Mouse (Mus musculus): ENCODE results near the gene 9430015G10Rik. TPM values are rescaled to one million over a fixed set of nuclear protein-coding genes. Genes with fewer than 3 reads are reported as not detected.
"Not testable (repeated sequence)": the region's sequence is repeated elsewhere in the genome, so short reads cannot be mapped to it uniquely, and the experiment has no call there.

9430015G10Rik gene
- polyA plus RNA-seq, 1 experiment, result 19.2 TPM

DNA sequence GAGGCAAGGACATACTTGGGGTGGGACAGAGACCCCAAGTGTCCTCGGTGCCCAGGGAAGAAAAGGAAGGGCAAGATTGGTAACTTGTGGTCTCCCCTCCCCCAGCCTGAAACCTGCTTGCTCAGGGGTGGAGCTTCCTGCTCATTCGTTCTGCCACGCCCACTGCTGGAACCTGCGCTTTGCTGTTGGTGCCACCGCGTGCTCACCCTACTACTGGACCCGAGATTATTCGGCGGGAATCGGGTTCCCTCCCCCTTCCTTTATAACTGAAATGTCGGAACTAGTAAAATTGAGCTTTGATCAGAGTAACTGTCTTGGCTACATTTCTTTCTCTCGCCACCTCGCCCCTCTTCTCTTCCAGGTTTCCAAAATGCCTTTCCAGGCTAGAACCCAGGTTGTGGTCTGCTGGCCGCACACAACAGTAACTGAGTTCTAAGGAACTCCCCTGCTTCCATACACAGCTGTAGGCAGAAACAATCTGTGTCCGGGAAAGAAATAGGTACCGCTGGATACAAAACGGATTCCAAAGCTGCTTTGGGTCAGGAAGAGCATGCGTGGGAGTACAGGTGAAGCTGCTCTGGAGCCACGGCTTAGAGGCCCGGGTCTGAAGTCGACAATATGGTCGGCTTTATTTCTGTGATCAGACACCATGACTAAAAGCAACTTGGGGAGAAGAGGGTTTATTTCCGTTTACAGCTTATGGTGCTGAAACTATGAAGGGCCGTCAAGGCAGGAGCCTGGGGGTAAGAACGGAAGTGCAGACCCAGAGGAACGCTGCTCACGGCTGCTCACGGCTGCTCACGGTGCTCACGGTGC, 26.7 kb downstream of the 9430015G10Rik start:
- H3ac ChIP-seq (ENCODE audit: control insufficient read depth, insufficient read length, low read depth), result no peak overlapping the region
- TF ChIP-seq USF1 (IDR thresholded peaks at IDR 0.05; ENCODE audit: low read depth) (no peak), MYOD1 (IDR thresholded peaks at IDR 0.05; ENCODE audit: control insufficient read depth, insufficient read length, low read depth) (no peak), MYOG (IDR thresholded peaks at IDR 0.05; ENCODE audit: control insufficient read depth, extremely low read depth, insufficient read length) (no peak), CTCF (IDR thresholded peaks at IDR 0.05; ENCODE audit: control insufficient read depth, insufficient read depth, insufficient read length) (no peak), MAX (IDR thresholded peaks at IDR 0.05) (no peak), CEBPB (IDR thresholded peaks at IDR 0.05; ENCODE audit: low read depth) (no peak), FOSL1 (IDR thresholded peaks at IDR 0.05; ENCODE audit: insufficient read depth, low read length, poor library complexity, severe bottlenecking) (no peak)
- H3K4me3 ChIP-seq (ENCODE audit: insufficient read depth, poor library complexity, severe bottlenecking), result no peak overlapping the region
- no peaks in the 10 kb centered on the region for H3K36me3 ChIP-seq (ENCODE audit: control insufficient read depth, insufficient read depth)
- H3K79me3 ChIP-seq (ENCODE audit: low read depth), result no peaks in the 10 kb centered on the region
- no peaks in the 10 kb centered on the region for H3K27me3 ChIP-seq (ENCODE audit: control insufficient read depth, insufficient read depth, insufficient read length)
- no peaks in the 10 kb centered on the region for H3K79me2 ChIP-seq (ENCODE audit: control insufficient read depth, insufficient read depth)

DNA sequence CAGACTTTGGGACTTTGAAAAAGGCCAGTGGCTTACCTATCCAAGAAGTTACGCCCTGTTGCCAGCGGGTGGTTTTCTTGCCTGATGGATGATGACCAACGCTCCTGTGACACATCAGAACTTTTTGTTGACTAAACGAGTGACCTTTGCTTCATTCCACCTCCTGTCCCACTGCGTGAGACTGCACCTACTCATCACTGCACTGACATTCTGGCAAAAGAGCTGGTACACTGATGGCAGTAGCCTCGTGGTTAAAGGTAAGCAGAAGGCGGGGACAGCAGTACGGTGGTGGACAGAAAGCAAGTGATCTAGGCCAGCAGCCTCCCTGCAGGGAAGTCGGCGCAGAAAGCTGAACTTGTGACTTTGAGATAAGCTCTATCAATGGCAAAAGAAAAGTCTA, 41.1 kb downstream of the 9430015G10Rik start:
- not testable (repeated sequence) for H3ac ChIP-seq (ENCODE audit: control insufficient read depth, insufficient read length, low read depth); H3K36me3 ChIP-seq (ENCODE audit: control insufficient read depth, insufficient read depth); H3K79me2 ChIP-seq (ENCODE audit: control insufficient read depth, insufficient read depth); H3K27me3 ChIP-seq (ENCODE audit: control insufficient read depth, insufficient read depth, insufficient read length); H3K4me3 ChIP-seq (ENCODE audit: insufficient read depth, poor library complexity, severe bottlenecking); H3K79me3 ChIP-seq (ENCODE audit: low read depth)

DNA sequence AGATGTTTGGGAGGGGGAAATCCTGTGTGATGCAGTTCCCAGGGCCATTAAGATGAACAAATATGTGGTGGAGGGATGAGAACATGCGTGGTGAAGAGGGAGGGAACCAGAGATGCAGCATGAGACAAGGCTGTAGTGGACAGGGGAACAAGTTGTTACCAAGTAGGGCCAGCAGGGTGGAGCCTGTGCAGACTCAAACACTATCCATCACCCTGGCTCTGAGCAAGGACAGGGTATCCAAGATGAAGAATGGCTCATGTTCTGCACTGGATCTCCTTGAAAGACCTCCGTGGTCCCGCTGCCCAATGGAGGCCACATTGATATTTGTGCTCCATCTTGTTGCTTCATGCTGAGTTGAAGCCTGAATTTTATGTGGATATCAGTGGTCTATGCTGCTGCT, 45.0 kb downstream of the 9430015G10Rik start:
- Histone ChIP-seq H3K36me3 (ENCODE audit: control insufficient read depth, insufficient read depth) (no peaks in the 10 kb centered on the region), H3K27me3 (ENCODE audit: control insufficient read depth, insufficient read depth, insufficient read length) (no peaks in the 10 kb centered on the region), H3K79me3 (ENCODE audit: low read depth) (no peaks in the 10 kb centered on the region), H3ac (ENCODE audit: control insufficient read depth, insufficient read length, low read depth) (no peak overlapping the region), H3K4me3 (ENCODE audit: insufficient read depth, poor library complexity, severe bottlenecking) (no peak overlapping the region), H3K79me2 (ENCODE audit: control insufficient read depth, insufficient read depth) (no peaks in the 10 kb centered on the region)
- TF ChIP-seq USF1 (IDR thresholded peaks at IDR 0.05; ENCODE audit: low read depth) (no peak), CTCF (IDR thresholded peaks at IDR 0.05; ENCODE audit: control insufficient read depth, insufficient read depth, insufficient read length) (no peak), FOSL1 (IDR thresholded peaks at IDR 0.05; ENCODE audit: insufficient read depth, low read length, poor library complexity, severe bottlenecking) (no peak), MAX (IDR thresholded peaks at IDR 0.05) (no peak), MYOD1 (IDR thresholded peaks at IDR 0.05; ENCODE audit: control insufficient read depth, insufficient read length, low read depth) (no peak), CEBPB (IDR thresholded peaks at IDR 0.05; ENCODE audit: low read depth) (no peak), MYOG (IDR thresholded peaks at IDR 0.05; ENCODE audit: control insufficient read depth, extremely low read depth, insufficient read length) (no peak)

DNA sequence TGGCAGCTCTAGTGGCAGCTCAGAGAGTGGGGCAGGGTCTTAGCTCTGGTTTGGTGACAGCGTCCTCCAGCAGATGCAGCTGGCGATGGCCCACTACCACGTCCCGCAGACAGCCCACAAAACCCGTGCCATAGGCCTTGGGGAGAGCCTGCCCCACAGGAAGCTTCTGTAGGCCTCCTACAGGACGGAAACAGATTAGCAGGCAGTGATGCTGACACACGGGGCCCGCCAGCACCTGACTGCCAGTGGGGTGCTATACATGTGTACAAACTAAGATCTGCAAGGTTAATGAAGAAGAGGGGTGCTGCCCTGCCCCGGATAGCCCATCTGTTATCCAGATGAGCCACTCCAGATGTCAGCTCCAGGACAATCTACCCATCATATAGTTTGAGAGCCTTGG, 56.7 kb downstream of the 9430015G10Rik start:
- no peaks in the 10 kb centered on the region for H3K79me2 ChIP-seq (ENCODE audit: control insufficient read depth, insufficient read depth)
- no peak for TF ChIP-seq MAX (IDR thresholded peaks at IDR 0.05)
- no peak for TF ChIP-seq CEBPB (IDR thresholded peaks at IDR 0.05; ENCODE audit: low read depth)
- TF ChIP-seq FOSL1 (IDR thresholded peaks at IDR 0.05; ENCODE audit: insufficient read depth, low read length, poor library complexity, severe bottlenecking), result no peak
- no peak for TF ChIP-seq MYOG (IDR thresholded peaks at IDR 0.05; ENCODE audit: control insufficient read depth, extremely low read depth, insufficient read length)
- TF ChIP-seq CTCF (IDR thresholded peaks at IDR 0.05; ENCODE audit: control insufficient read depth, insufficient read depth, insufficient read length), result no peak
- TF ChIP-seq MYOD1 (IDR thresholded peaks at IDR 0.05; ENCODE audit: control insufficient read depth, insufficient read length, low read depth), result no peak
- TF ChIP-seq USF1 (IDR thresholded peaks at IDR 0.05; ENCODE audit: low read depth), result no peak
- no peaks in the 10 kb centered on the region for H3K27me3 ChIP-seq (ENCODE audit: control insufficient read depth, insufficient read depth, insufficient read length)
- H3K4me3 ChIP-seq (ENCODE audit: insufficient read depth, poor library complexity, severe bottlenecking), result no peak overlapping the region
- H3K36me3 ChIP-seq (ENCODE audit: control insufficient read depth, insufficient read depth), result no peaks in the 10 kb centered on the region
- no peaks in the 10 kb centered on the region for H3K79me3 ChIP-seq (ENCODE audit: low read depth)
- no peak overlapping the region for H3ac ChIP-seq (ENCODE audit: control insufficient read depth, insufficient read length, low read depth)

DNA sequence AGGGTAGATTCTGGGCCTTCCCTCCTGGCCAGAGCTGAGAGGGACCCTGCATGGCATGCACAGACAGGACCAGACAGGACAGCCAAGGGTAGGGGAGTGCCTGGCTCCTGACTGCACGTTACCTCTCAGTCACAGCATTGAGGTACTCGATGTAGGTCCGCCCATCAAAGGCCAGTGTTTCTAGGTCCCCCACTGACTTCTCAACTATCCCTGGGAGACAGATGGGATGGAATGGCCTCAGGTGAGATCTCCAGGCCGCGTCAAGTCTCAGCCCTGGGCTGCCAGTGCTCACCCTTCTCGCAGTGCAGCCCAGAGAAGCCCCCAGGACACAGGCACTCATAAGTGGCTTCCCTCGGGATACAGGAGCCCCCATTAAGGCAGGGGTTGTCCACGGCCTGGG, 58.8 kb downstream of the 9430015G10Rik start:
- H3K79me2 ChIP-seq (ENCODE audit: control insufficient read depth, insufficient read depth), result no peaks in the 10 kb centered on the region
- no peaks in the 10 kb centered on the region for H3K79me3 ChIP-seq (ENCODE audit: low read depth)
- H3K27me3 ChIP-seq (ENCODE audit: control insufficient read depth, insufficient read depth, insufficient read length), result no peaks in the 10 kb centered on the region
- H3K36me3 ChIP-seq (ENCODE audit: control insufficient read depth, insufficient read depth), result no peaks in the 10 kb centered on the region
- no peak overlapping the region for H3K4me3 ChIP-seq (ENCODE audit: insufficient read depth, poor library complexity, severe bottlenecking)
- TF ChIP-seq USF1 (IDR thresholded peaks at IDR 0.05; ENCODE audit: low read depth), result no peak
- no peak for TF ChIP-seq CEBPB (IDR thresholded peaks at IDR 0.05; ENCODE audit: low read depth)
- no peak for TF ChIP-seq MYOG (IDR thresholded peaks at IDR 0.05; ENCODE audit: control insufficient read depth, extremely low read depth, insufficient read length)
- TF ChIP-seq MAX (IDR thresholded peaks at IDR 0.05), result no peak
- no peak for TF ChIP-seq FOSL1 (IDR thresholded peaks at IDR 0.05; ENCODE audit: insufficient read depth, low read length, poor library complexity, severe bottlenecking)
- no peak for TF ChIP-seq MYOD1 (IDR thresholded peaks at IDR 0.05; ENCODE audit: control insufficient read depth, insufficient read length, low read depth)
- TF ChIP-seq CTCF (IDR thresholded peaks at IDR 0.05; ENCODE audit: control insufficient read depth, insufficient read depth, insufficient read length), result no peak
- H3ac ChIP-seq (ENCODE audit: control insufficient read depth, insufficient read length, low read depth), result no peak overlapping the region

DNA sequence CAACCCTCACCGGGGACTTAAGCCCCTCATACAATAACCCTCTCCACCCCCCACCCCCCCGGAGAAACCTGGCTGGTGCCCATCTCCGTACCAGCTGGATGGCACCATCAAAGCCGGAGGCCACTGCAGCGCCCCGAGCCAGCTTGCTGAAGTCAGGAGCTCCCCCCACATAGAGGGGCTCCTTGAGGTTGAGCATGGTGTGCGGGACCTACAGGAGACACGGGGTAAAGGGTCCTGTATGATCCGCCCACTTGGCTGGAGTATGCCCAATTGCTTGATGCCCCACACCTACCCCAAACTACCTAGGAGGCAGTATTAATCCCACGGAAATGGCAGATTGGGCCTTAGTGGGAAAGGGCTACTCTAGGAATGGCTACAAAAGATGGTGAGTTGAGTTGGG, 59.3 kb downstream of the 9430015G10Rik start:
- Histone ChIP-seq H3K36me3 (ENCODE audit: control insufficient read depth, insufficient read depth) (no peaks in the 10 kb centered on the region), H3ac (ENCODE audit: control insufficient read depth, insufficient read length, low read depth) (no peak overlapping the region), H3K79me2 (ENCODE audit: control insufficient read depth, insufficient read depth) (no peaks in the 10 kb centered on the region), H3K79me3 (ENCODE audit: low read depth) (no peaks in the 10 kb centered on the region), H3K4me3 (ENCODE audit: insufficient read depth, poor library complexity, severe bottlenecking) (no peak overlapping the region), H3K27me3 (ENCODE audit: control insufficient read depth, insufficient read depth, insufficient read length) (no peaks in the 10 kb centered on the region)
- no peak for TF ChIP-seq FOSL1 (IDR thresholded peaks at IDR 0.05; ENCODE audit: insufficient read depth, low read length, poor library complexity, severe bottlenecking)
- TF ChIP-seq USF1 (IDR thresholded peaks at IDR 0.05; ENCODE audit: low read depth), result no peak
- TF ChIP-seq CEBPB (IDR thresholded peaks at IDR 0.05; ENCODE audit: low read depth), result no peak
- no peak for TF ChIP-seq CTCF (IDR thresholded peaks at IDR 0.05; ENCODE audit: control insufficient read depth, insufficient read depth, insufficient read length)
- TF ChIP-seq MYOD1 (IDR thresholded peaks at IDR 0.05; ENCODE audit: control insufficient read depth, insufficient read length, low read depth), result no peak
- TF ChIP-seq MYOG (IDR thresholded peaks at IDR 0.05; ENCODE audit: control insufficient read depth, extremely low read depth, insufficient read length), result no peak
- TF ChIP-seq MAX (IDR thresholded peaks at IDR 0.05), result no peak
